Mouse (Mus musculus): ENCODE measurements at regions not wholly inside any gene's neighbourhood (a gene's known extent, or its start where the extent isn't known, plus 50 kb on each side); places are given as distances from the start of the nearest gene placed in this dataset. TPM values are rescaled to one million over a fixed set of nuclear protein-coding genes. Genes with fewer than 3 reads are reported as not detected.

DNA sequence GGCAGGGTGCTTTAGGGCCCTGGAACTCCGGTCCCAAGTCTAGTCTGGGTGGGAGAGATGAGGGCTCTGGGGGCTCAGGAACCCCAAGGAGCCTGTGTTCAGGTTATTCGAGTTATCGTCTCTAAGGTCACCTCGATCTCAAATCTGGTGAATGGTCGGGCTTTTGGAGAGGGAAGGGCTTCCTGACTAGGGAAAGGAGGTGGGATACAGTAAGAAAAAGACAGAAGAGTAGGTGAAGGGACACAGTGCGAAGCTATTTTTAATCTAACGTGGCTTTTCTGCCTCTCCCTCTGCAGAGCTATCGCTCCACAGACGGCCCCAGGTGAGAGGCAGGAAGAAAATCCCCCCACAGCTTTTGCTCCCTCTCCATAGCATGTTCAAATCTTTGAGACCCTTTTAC is 81.8 kb upstream of the Hsd17b12 start:
- Histone ChIP-seq H3K4me2 (ENCODE audit: low read depth, low read length, poor library complexity, severe bottlenecking) (peak overlapping the region; percentile 71), H3K9ac (replicated peaks; ENCODE audit: low read length, poor library complexity, severe bottlenecking) (no peak overlapping the region), H3K27me3 (ENCODE audit: insufficient read depth, low read length) (peaks cover 34% of the 10 kb centered on the region), H3K4me3 (ENCODE audit: low read depth, low read length) (peak overlapping the region; percentile 17; the same call in 1 of the 2 replicates), H3K4me1 (ENCODE audit: insufficient read depth, low read length) (peaks cover 16% of the 10 kb centered on the region; the same call in 1 of the 2 replicates), H3K9me3 (ENCODE audit: low read length) (no peaks in the 10 kb centered on the region), H3K27ac (ENCODE audit: low read depth, low read length) (no peak overlapping the region), H3K36me3 (ENCODE audit: insufficient read depth, low read length) (no peaks in the 10 kb centered on the region)
- ATAC-seq (ENCODE audit: low FRiP score) (no peak), DNase-seq (ENCODE audit: low spot score) (no peak)
- TF ChIP-seq CTCF (IDR thresholded peaks at IDR 0.05) = no peak
- WGBS = 16% methylated on average over 9 of the region's 9 CpGs

DNA sequence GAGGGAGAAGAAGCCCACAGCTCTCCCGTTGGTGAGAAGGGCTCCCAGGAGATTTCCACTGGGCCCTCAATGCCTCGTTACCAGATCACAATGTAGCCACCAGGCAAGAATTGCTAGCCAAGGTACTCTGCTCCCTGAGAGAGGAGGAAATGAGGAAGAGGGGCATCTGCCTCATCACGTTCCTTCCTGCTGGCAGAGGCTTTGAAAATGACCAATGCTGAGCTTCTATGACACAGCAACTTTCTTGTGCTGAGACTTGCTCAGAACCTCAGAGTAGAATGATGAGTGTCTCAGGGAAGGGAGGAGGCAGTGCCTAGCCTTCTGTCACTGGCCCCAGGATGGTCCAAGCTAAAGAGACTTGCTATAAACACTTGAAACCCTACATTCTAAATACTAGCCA is 78.7 kb upstream of the Hsd17b12 start:
- TF ChIP-seq CTCF (IDR thresholded peaks at IDR 0.05) = no peak
- Histone ChIP-seq H3K9ac (replicated peaks; ENCODE audit: low read length, poor library complexity, severe bottlenecking) (no peak overlapping the region), H3K9me3 (ENCODE audit: low read length) (no peaks in the 10 kb centered on the region), H3K4me2 (ENCODE audit: low read depth, low read length, poor library complexity, severe bottlenecking) (no peak overlapping the region), H3K27me3 (ENCODE audit: insufficient read depth, low read length) (peaks cover 22% of the 10 kb centered on the region), H3K36me3 (ENCODE audit: insufficient read depth, low read length) (no peaks in the 10 kb centered on the region), H3K4me3 (ENCODE audit: low read depth, low read length) (no peak overlapping the region), H3K4me1 (ENCODE audit: insufficient read depth, low read length) (peaks cover 4% of the 10 kb centered on the region; the same call in 1 of the 2 replicates), H3K27ac (ENCODE audit: low read depth, low read length) (no peak overlapping the region)
- DNase-seq (ENCODE audit: low spot score) (no peak), ATAC-seq (ENCODE audit: low FRiP score) (no peak)
- WGBS = 44% methylated on average over 3 of the region's 3 CpGs

DNA sequence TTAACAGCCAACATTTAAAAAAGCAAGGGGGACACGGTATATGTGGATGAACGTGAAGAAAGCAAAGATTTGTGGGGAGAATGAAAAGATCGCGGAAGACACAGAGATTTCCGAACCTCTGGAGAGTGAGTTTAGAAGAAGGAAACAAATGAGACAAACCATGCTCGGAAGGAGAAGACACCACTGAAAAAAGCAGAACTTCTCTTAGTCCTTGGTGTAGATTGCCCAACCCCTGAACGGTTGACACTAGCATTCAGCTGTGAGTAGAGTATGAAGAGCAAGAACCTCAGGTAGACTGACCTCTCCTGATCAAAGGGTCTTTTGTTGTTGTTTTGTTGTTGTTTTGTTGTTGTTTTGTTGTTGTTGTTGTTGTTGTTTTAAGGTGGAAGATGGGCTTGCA is 75.8 kb upstream of the Hsd17b12 start:
- no peak overlapping the region for H3K4me3 ChIP-seq (ENCODE audit: low read depth, low read length)

DNA sequence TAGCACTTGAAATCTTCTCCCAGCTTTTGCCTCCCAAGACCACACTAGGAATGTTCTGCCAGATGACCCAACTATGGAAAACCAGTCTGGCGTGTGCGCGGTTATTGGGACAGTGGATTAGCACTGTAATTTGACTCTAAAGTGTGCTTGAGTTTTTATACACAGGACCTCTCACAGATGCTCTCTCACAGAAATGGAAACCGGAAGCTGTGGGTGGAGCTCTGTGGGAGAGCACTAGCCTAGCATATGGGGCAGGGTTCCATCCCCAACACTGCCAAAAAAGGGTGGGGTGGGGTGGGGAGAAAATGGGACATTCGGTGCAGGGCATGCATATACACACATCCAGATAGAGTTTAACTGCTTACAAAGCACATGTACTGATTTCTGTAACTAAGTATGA is 61.7 kb upstream of the Hsd17b12 start:
- WGBS = 87% methylated on average over 5 of the region's 5 CpGs
- no peak overlapping the region for H3K27ac ChIP-seq (ENCODE audit: low read depth, low read length)
- no peak overlapping the region for H3K4me3 ChIP-seq (ENCODE audit: low read depth, low read length)
- H3K36me3 ChIP-seq (ENCODE audit: insufficient read depth, low read length) = no peaks in the 10 kb centered on the region
- no peaks in the 10 kb centered on the region for H3K27me3 ChIP-seq (ENCODE audit: insufficient read depth, low read length)
- H3K9ac ChIP-seq (replicated peaks; ENCODE audit: low read length, poor library complexity, severe bottlenecking) = no peak overlapping the region
- TF ChIP-seq CTCF (IDR thresholded peaks at IDR 0.05) = no peak
- ATAC-seq (ENCODE audit: low FRiP score) (no peak), DNase-seq (ENCODE audit: low spot score) (no peak)
- H3K4me2 ChIP-seq (ENCODE audit: low read depth, low read length, poor library complexity, severe bottlenecking) = no peak overlapping the region
- H3K4me1 ChIP-seq (ENCODE audit: insufficient read depth, low read length) = no peaks in the 10 kb centered on the region
- H3K9me3 ChIP-seq (ENCODE audit: low read length) = no peaks in the 10 kb centered on the region

More for the DNA sequence above, 75.8 kb upstream of the Hsd17b12 start:
- WGBS = 93% methylated on average over 7 of the region's 7 CpGs
- no peak overlapping the region for H3K4me2 ChIP-seq (ENCODE audit: low read depth, low read length, poor library complexity, severe bottlenecking)
- ATAC-seq (ENCODE audit: low FRiP score) = no peak
- no peak for TF ChIP-seq CTCF (IDR thresholded peaks at IDR 0.05)
- DNase-seq (ENCODE audit: low spot score) = no peak
- no peaks in the 10 kb centered on the region for H3K4me1 ChIP-seq (ENCODE audit: insufficient read depth, low read length)
- H3K27me3 ChIP-seq (ENCODE audit: insufficient read depth, low read length) = peaks cover 6% of the 10 kb centered on the region; the same call in 1 of the 2 replicates
- no peak overlapping the region for H3K27ac ChIP-seq (ENCODE audit: low read depth, low read length)
- no peaks in the 10 kb centered on the region for H3K36me3 ChIP-seq (ENCODE audit: insufficient read depth, low read length)
- H3K9me3 ChIP-seq (ENCODE audit: low read length) = no peaks in the 10 kb centered on the region
- H3K9ac ChIP-seq (replicated peaks; ENCODE audit: low read length, poor library complexity, severe bottlenecking) = no peak overlapping the region

DNA sequence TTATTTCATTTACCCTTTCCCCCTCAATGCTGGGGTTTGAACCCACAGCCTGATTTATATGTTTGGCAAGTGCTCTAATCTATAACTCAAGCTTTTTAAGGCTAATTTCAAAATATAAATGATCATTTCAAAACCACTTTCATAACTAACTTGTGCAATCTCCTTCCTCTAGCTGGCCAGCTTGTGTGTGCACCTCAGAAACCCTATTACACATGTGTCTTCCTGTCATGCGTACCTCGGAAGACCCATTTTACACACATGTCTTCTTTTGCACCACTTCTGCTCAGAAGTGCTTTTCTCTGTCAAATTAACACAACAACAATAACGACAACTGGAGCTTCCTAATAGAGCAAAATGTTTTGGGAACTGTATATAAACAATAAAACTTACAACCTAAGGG is 59.7 kb upstream of the Hsd17b12 start:
- DNase-seq (ENCODE audit: low spot score) = no peak
- WGBS = 91% methylated on average over 3 of the region's 3 CpGs

DNA sequence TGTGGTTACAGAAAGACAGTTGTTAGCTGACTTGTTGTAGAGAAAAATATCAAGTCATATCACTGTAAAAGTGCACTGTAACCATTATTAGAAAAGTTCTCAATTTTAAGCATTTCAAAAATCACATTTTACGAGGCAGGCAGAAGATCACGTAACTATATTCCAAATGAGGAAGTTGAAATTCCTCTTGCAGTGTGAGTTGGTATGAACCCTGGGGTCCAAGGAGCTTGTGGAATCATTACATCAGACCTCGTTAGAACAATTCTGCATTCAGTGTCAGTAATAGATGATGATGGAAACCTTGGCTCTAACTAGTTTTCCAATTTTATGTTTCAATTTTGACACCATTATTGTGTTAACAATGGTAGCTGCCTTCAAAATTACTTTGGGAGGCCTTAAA is 57.7 kb upstream of the Hsd17b12 start:
- Histone ChIP-seq H3K36me3 (ENCODE audit: insufficient read depth, low read length) (no peaks in the 10 kb centered on the region), H3K9ac (replicated peaks; ENCODE audit: low read length, poor library complexity, severe bottlenecking) (no peak overlapping the region), H3K4me3 (ENCODE audit: low read depth, low read length) (no peak overlapping the region), H3K4me1 (ENCODE audit: insufficient read depth, low read length) (no peaks in the 10 kb centered on the region), H3K27ac (ENCODE audit: low read depth, low read length) (no peak overlapping the region), H3K9me3 (ENCODE audit: low read length) (no peaks in the 10 kb centered on the region), H3K4me2 (ENCODE audit: low read depth, low read length, poor library complexity, severe bottlenecking) (no peak overlapping the region), H3K27me3 (ENCODE audit: insufficient read depth, low read length) (no peaks in the 10 kb centered on the region)
- TF ChIP-seq CTCF (IDR thresholded peaks at IDR 0.05) = no peak
- no peak for ATAC-seq (ENCODE audit: low FRiP score)
- WGBS = 80% methylated on average over 3 of the region's 3 CpGs
- DNase-seq (ENCODE audit: low spot score) = no peak

More for the DNA sequence above, 59.7 kb upstream of the Hsd17b12 start:
- Histone ChIP-seq H3K27me3 (ENCODE audit: insufficient read depth, low read length) (no peaks in the 10 kb centered on the region), H3K4me2 (ENCODE audit: low read depth, low read length, poor library complexity, severe bottlenecking) (no peak overlapping the region), H3K27ac (ENCODE audit: low read depth, low read length) (no peak overlapping the region), H3K4me1 (ENCODE audit: insufficient read depth, low read length) (no peaks in the 10 kb centered on the region), H3K36me3 (ENCODE audit: insufficient read depth, low read length) (no peaks in the 10 kb centered on the region), H3K9me3 (ENCODE audit: low read length) (no peaks in the 10 kb centered on the region), H3K4me3 (ENCODE audit: low read depth, low read length) (no peak overlapping the region), H3K9ac (replicated peaks; ENCODE audit: low read length, poor library complexity, severe bottlenecking) (no peak overlapping the region)
- ATAC-seq (ENCODE audit: low FRiP score) = no peak
- TF ChIP-seq CTCF (IDR thresholded peaks at IDR 0.05) = no peak

MicroRNAs in the stretch of these regions (microRNA counts, 519-probe panel; counts per million panel counts)
- 5,025 counts per million, percentile 91 among the panel's probes with 10 or more counts for microRNA mmu-miR-129-3p
- microRNA mmu-miR-129-5p = 3,629 counts per million, percentile 77 among the panel's probes with 10 or more counts

Small RNA genes in the stretch of these regions (microRNA-seq; reads per million reads assigned to microRNA genes)
- gene Mir129-2 (ENCODE audit: borderline number of aligned reads) = not detected
- not detected for gene Mir129b (ENCODE audit: borderline number of aligned reads)

All from midbrain, postnatal 0 days (tissue).